Comparison of ENCODE assay signal across 8 mouse cellular contexts in genomic region chr3:17787443-17788333, GRCm38 (mm10).
DNase-seq lines count a peak whose midpoint lies in the region; TF ChIP-seq lines count a peak whose summit lies in the region.

No protein-coding gene starts in this region.

- WGBS in forebrain, embryonic 10.5 days: 3% methylated on average over 18 of the region's 18 CpGs
- 3% methylated on average over 18 of the region's 18 CpGs for WGBS in limb, embryonic 10.5 days

- H3K27ac ChIP-seq in left cerebral cortex, adult 2 months: peak overlapping the region; percentile 99
- H3K27ac ChIP-seq in forebrain, embryonic 10.5 days: peak overlapping the region; percentile 98
- H3K27ac ChIP-seq in limb, embryonic 10.5 days: no peak overlapping the region

- peaks cover 52% of the 10 kb centered on the region for H3K4me1 ChIP-seq in forebrain, embryonic 10.5 days
- peaks cover 12% of the 10 kb centered on the region for H3K4me1 ChIP-seq in limb, embryonic 10.5 days

- DNase-seq in left cerebral cortex, adult 2 months (ENCODE audit: extremely low spot score in 1 of 2, low spot score in 2 of 2): peak in 1 of 2 experiments; percentile 33
- no peak for DNase-seq in left cerebral cortex, postnatal 4 days
- DNase-seq in forebrain, embryonic 10.5 days (ENCODE audit: extremely low spot score, low spot score): peak; percentile 38
- peak; percentile 34 for DNase-seq in limb, embryonic 10.5 days (ENCODE audit: low spot score)
- DNase-seq in retina, embryonic 14.5 days (ENCODE audit: low spot score): peak; percentile 57
- no peak for DNase-seq in ovary, postnatal 10 days (ENCODE audit: low spot score)
- no peak for DNase-seq in spleen, adult 12 weeks (ENCODE audit: low spot score)
- no peak for DNase-seq in lung, postnatal 14 days

- no peak for TF ChIP-seq CTCF in left cerebral cortex, adult 2 months (IDR thresholded peaks at IDR 0.05)

- peaks cover 74% of the 10 kb centered on the region for H3K27me3 ChIP-seq in forebrain, embryonic 10.5 days (ENCODE audit: poor library complexity, severe bottlenecking)
- H3K27me3 ChIP-seq in limb, embryonic 10.5 days (ENCODE audit: low read depth, poor library complexity, severe bottlenecking): peaks cover 93% of the 10 kb centered on the region

- H3K36me3 ChIP-seq in forebrain, embryonic 10.5 days (replicated peaks): no peaks in the 10 kb centered on the region
- no peaks in the 10 kb centered on the region for H3K36me3 ChIP-seq in limb, embryonic 10.5 days

- 0 out of 2 replicates have a peak, but pooled peaks cover 2% of the 10 kb centered on the region for H3K9me3 ChIP-seq in forebrain, embryonic 10.5 days
- no peaks in the 10 kb centered on the region for H3K9me3 ChIP-seq in limb, embryonic 10.5 days (replicated peaks)

- peak overlapping the region; percentile 27 for H3K4me3 ChIP-seq in left cerebral cortex, adult 2 months
- peak overlapping the region; percentile 70 for H3K4me3 ChIP-seq in forebrain, embryonic 10.5 days
- no peak overlapping the region for H3K4me3 ChIP-seq in limb, embryonic 10.5 days

- intact Hi-C loops in left cerebral cortex, adult 2 months (cut with DNase I): loop anchor here (2.0 kb wide), 1 partner anchor 459 kb away; no protein-coding TSS in a partner anchor
- intact Hi-C loops in left cerebral cortex, postnatal 4 days (cut with DNase I): no loop called here

Comparison
In these comparisons a context has a peak if more than half of its experiments do, and no peak if none do; other contexts are left out.
1. DNase-seq: peak in forebrain, embryonic 10.5 days (single experiment), limb, embryonic 10.5 days (single experiment) and retina, embryonic 14.5 days (single experiment); none in left cerebral cortex, postnatal 4 days (single experiment), ovary, postnatal 10 days (single experiment), spleen, adult 12 weeks (single experiment) and lung, postnatal 14 days (single experiment).